Mouse (Mus musculus): ENCODE measurements around the gene Dtnbp1. TPM values are rescaled to one million over a fixed set of nuclear protein-coding genes. Genes with fewer than 3 reads are reported as not detected.

Dtnbp1 gene
- total and polyA plus RNA-seq, 2 experiments: 32.5 to 57.4 TPM

DNA sequence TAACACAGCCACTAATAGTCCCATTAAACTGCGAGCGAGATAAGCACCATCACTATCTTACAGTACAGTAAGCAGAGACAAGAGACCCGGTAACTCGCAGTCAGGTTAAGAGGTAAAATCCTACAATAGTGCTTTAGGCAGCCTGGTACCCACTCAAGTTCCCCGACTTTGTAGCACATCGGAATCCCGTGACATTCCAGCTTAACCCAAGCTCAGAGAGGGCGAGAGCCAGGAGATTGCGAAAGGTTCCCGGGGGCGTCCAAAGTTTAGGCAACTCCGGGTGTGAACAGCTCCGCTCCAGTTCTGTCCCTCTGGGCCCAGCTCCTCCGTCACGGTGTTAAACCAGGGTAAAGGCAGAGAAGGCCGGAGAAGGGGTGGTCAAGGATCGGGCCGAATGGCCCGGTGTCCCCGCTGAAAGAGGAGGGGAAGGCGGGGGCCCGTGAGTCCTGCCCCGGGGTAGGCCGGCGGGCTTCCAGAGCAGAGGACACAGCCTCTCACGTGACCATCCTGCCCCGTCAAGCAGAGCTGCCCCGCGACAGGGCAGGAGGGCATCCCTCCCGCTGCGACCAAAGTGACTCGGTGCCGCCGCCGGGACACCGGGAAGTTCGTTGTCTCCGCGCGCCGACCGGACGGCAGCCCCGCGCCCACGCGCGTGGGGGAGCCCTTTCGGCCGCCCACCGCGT, 578 bp downstream of the Dtnbp1 start:
- Histone ChIP-seq H3K27ac (replicated peaks; ENCODE audit: insufficient read depth, low read depth, low read length) (peak overlapping the region; percentile 99), H3K4me3 (ENCODE audit: insufficient read depth, low read depth, low read length) (peak overlapping the region; percentile 95), H3K79me2 (ENCODE audit: control insufficient read depth, insufficient read depth, low read length) (peaks cover 21% of the 10 kb centered on the region), H3K9ac (ENCODE audit: low read depth, low read length) (peak overlapping the region; percentile 98), H3K36me3 (ENCODE audit: control insufficient read depth, insufficient read depth, low read length) (0 out of 2 replicates have a peak, but pooled peaks cover 3% of the 10 kb centered on the region), H3K27me3 (ENCODE audit: control insufficient read depth, insufficient read depth, low read length) (no peaks in the 10 kb centered on the region), H3K4me1 (ENCODE audit: control insufficient read depth, insufficient read depth, low read length) (peaks cover 5% of the 10 kb centered on the region; the same call in 1 of the 2 replicates)
- TF ChIP-seq POLR2A (IDR thresholded peaks at IDR 0.05; ENCODE audit: extremely low read depth, insufficient read depth, low read length): 0 out of 2 replicates have a peak, but pooled peaks have one; percentile 20
- no peak for TF ChIP-seq CTCF (IDR thresholded peaks at IDR 0.05; ENCODE audit: low read depth, low read length)
- peak; percentile 95 for DNase-seq (ENCODE audit: extremely low read depth, low read depth, low spot score)
- WGBS: under 1% methylated on average over 51 of the region's 52 CpGs

DNA sequence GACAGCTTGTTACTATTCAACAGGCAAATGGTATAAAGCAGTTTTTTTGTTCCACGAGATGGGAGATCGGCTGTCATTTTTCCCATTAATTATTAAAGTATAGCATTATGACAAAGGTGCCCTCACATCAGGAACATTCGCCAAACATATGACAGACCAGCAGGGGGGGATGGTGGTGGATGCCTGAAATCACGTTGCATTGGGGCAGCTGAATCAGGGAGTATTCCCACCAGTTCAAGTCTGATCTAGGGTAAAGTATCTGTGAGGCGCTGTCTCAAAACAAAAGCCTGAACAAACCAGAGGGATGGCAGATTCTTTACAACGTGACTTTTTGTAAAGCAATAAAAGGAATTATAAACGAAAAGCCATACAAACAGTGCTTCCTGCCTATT, 1.1 kb downstream of the Dtnbp1 start:
- no peak for DNase-seq (ENCODE audit: extremely low read depth, low read depth, low spot score)
- Histone ChIP-seq H3K27me3 (ENCODE audit: control insufficient read depth, insufficient read depth, low read length) (no peaks in the 10 kb centered on the region), H3K27ac (replicated peaks; ENCODE audit: insufficient read depth, low read depth, low read length) (peak overlapping the region; percentile 99; the same call in 1 of the 2 replicates)

DNA sequence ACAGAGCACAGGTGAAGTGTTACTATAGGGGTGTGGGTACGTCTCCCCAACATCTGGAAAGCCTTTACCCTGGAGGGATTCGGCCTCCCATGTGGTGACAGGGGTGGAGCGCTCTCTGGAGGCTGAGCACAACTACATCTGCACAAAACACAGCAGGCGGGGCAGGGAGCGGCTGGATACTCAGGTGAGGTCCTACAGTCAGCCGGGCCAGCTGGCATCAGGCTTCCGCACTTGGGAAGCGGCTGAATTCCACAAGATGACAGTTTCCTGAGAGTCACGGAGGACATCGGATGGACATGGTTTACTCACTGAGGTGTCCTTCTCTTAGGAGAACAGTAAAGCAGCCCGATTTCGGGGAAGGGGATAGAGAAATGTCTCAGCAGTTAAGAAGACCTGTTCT, 2.7 kb downstream of the Dtnbp1 start:
- H3K27ac ChIP-seq (replicated peaks; ENCODE audit: insufficient read depth, low read depth, low read length): no peak overlapping the region
- TF ChIP-seq CTCF (IDR thresholded peaks at IDR 0.05; ENCODE audit: low read depth, low read length) (no peak), POLR2A (IDR thresholded peaks at IDR 0.05; ENCODE audit: extremely low read depth, insufficient read depth, low read length) (no peak)
- H3K79me2 ChIP-seq (ENCODE audit: control insufficient read depth, insufficient read depth, low read length): peaks cover 25% of the 10 kb centered on the region
- no peak overlapping the region for H3K4me3 ChIP-seq (ENCODE audit: insufficient read depth, low read depth, low read length)
- H3K27me3 ChIP-seq (ENCODE audit: control insufficient read depth, insufficient read depth, low read length): no peaks in the 10 kb centered on the region
- H3K9ac ChIP-seq (ENCODE audit: low read depth, low read length): no peak overlapping the region
- 0 out of 2 replicates have a peak, but pooled peaks cover 3% of the 10 kb centered on the region for H3K36me3 ChIP-seq (ENCODE audit: control insufficient read depth, insufficient read depth, low read length)
- DNase-seq (ENCODE audit: extremely low read depth, low read depth, low spot score): no peak
- WGBS: 95% methylated on average over 12 of the region's 12 CpGs
- H3K4me1 ChIP-seq (ENCODE audit: control insufficient read depth, insufficient read depth, low read length): peaks cover 5% of the 10 kb centered on the region; the same call in 1 of the 2 replicates

More for the DNA sequence above, 1.1 kb downstream of the Dtnbp1 start:
- H3K79me2 ChIP-seq (ENCODE audit: control insufficient read depth, insufficient read depth, low read length): peaks cover 23% of the 10 kb centered on the region
- peaks cover 5% of the 10 kb centered on the region; the same call in 1 of the 2 replicates for H3K4me1 ChIP-seq (ENCODE audit: control insufficient read depth, insufficient read depth, low read length)
- 11% methylated on average over 7 of the region's 7 CpGs for WGBS
- H3K36me3 ChIP-seq (ENCODE audit: control insufficient read depth, insufficient read depth, low read length): 0 out of 2 replicates have a peak, but pooled peaks cover 3% of the 10 kb centered on the region
- TF ChIP-seq CTCF (IDR thresholded peaks at IDR 0.05; ENCODE audit: low read depth, low read length) (no peak), POLR2A (IDR thresholded peaks at IDR 0.05; ENCODE audit: extremely low read depth, insufficient read depth, low read length) (no peak)
- H3K4me3 ChIP-seq (ENCODE audit: insufficient read depth, low read depth, low read length): peak overlapping the region; percentile 95; the same call in 1 of the 2 replicates
- H3K9ac ChIP-seq (ENCODE audit: low read depth, low read length): no peak overlapping the region

DNA sequence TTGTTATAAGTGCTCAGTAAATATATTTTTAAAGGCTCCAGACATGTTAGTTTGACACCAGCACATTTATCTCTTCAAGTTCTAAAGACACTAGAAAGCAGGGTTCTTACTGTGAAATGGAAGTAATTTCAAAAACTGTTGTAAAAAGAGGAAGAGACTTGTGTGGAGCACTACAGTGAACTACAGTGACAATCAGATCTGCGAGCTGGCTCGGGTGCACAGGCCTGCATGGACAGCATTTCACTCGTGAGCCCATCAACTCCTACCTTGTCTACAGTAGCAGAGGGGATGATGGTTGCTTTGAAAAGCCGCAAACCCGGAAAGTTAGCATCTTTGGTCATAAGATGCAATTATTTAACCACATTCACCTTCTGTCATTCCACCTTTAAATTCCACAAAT, 5.6 kb downstream of the Dtnbp1 start:
- no peak for DNase-seq (ENCODE audit: extremely low read depth, low read depth, low spot score)
- no peak overlapping the region for H3K9ac ChIP-seq (ENCODE audit: low read depth, low read length)
- no peak for TF ChIP-seq CTCF (IDR thresholded peaks at IDR 0.05; ENCODE audit: low read depth, low read length)
- TF ChIP-seq POLR2A (IDR thresholded peaks at IDR 0.05; ENCODE audit: extremely low read depth, insufficient read depth, low read length): no peak
- H3K79me2 ChIP-seq (ENCODE audit: control insufficient read depth, insufficient read depth, low read length): peaks cover 25% of the 10 kb centered on the region
- no peak overlapping the region for H3K27ac ChIP-seq (replicated peaks; ENCODE audit: insufficient read depth, low read depth, low read length)
- H3K4me3 ChIP-seq (ENCODE audit: insufficient read depth, low read depth, low read length): no peak overlapping the region
- 90% methylated on average over 5 of the region's 5 CpGs for WGBS
- no peaks in the 10 kb centered on the region for H3K27me3 ChIP-seq (ENCODE audit: control insufficient read depth, insufficient read depth, low read length)
- peaks cover 15% of the 10 kb centered on the region; the same call in 1 of the 2 replicates for H3K36me3 ChIP-seq (ENCODE audit: control insufficient read depth, insufficient read depth, low read length)
- peaks cover 3% of the 10 kb centered on the region; the same call in 1 of the 2 replicates for H3K4me1 ChIP-seq (ENCODE audit: control insufficient read depth, insufficient read depth, low read length)

- Histone ChIP-seq H3K79me2 (ENCODE audit: control insufficient read depth, insufficient read depth, low read length) (peaks cover 13% of the 10 kb centered on the region), H3K36me3 (ENCODE audit: control insufficient read depth, insufficient read depth, low read length) (peaks cover 25% of the 10 kb centered on the region), H3K4me3 (ENCODE audit: insufficient read depth, low read depth, low read length) (no peak overlapping the region), H3K4me1 (ENCODE audit: control insufficient read depth, insufficient read depth, low read length) (no peaks in the 10 kb centered on the region), H3K27me3 (ENCODE audit: control insufficient read depth, insufficient read depth, low read length) (no peaks in the 10 kb centered on the region), H3K9ac (ENCODE audit: low read depth, low read length) (no peak overlapping the region), H3K27ac (replicated peaks; ENCODE audit: insufficient read depth, low read depth, low read length) (no peak overlapping the region)
- WGBS: 93% methylated on average over 10 of the region's 10 CpGs
- DNase-seq (ENCODE audit: extremely low read depth, low read depth, low spot score): no peak
- no peak for TF ChIP-seq POLR2A (IDR thresholded peaks at IDR 0.05; ENCODE audit: extremely low read depth, insufficient read depth, low read length)
- TF ChIP-seq CTCF (IDR thresholded peaks at IDR 0.05; ENCODE audit: low read depth, low read length): no peak
Observed at GRCm38 (mm10) chr13:44992550-44993205, 9.3 kb downstream of the Dtnbp1 start.

All from liver, adult 2 months (tissue).